Mouse (Mus musculus): ENCODE data around the gene Mc1r. TPM values are rescaled to one million over a fixed set of nuclear protein-coding genes. Genes with fewer than 3 reads are reported as not detected.

Gene Mc1r
- polyA plus RNA-seq, 1 experiment = 0.15 TPM

DNA sequence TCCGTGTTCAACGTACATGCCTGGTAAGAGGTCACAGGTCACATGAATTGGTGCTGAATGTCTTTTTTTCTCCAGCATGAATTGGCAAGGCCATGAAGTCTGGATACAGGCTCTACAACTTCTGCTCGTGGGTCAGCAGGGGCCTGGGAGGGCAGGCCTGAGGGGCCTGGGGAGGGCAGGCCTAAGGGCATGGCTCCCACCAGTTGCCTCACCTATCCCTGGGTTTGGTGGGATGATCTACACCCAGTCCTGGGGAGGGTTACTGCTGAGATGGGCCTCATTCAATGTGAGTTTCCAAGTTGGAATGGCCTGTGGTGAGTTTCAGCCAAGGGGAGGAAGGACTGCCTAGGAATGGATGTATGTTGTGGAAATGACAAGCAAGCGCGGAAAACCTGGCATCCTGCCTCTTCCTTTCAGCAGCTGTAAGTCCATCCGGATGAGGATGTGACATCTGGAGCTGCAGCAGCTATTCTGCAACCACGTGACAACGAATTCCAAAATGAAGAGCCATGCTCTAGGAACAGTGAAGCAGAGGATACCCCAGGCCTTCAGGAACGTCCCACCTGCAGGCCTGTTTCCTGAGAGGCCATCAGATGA is 4.1 kb upstream of the Mc1r start:
- Histone ChIP-seq H3K4me3 (ENCODE audit: control insufficient read depth, low read depth, low read length) (no peak overlapping the region), H3K27ac (ENCODE audit: control insufficient read depth, insufficient read depth, low read depth, low read length) (no peak overlapping the region), H3K27me3 (ENCODE audit: control insufficient read depth, insufficient read depth, low read length) (no peaks in the 10 kb centered on the region), H3K36me3 (ENCODE audit: control insufficient read depth, insufficient read depth, low read length) (no peaks in the 10 kb centered on the region), H3K4me1 (ENCODE audit: control insufficient read depth, insufficient read depth, low read length) (no peaks in the 10 kb centered on the region)
- TF ChIP-seq POLR2A (IDR thresholded peaks at IDR 0.05; ENCODE audit: control insufficient read depth, low read depth, low read length) = no peak
- TF ChIP-seq CTCF (IDR thresholded peaks at IDR 0.05; ENCODE audit: control insufficient read depth, insufficient read depth, insufficient replicate concordance, low read depth, low read length) = no peak

DNA sequence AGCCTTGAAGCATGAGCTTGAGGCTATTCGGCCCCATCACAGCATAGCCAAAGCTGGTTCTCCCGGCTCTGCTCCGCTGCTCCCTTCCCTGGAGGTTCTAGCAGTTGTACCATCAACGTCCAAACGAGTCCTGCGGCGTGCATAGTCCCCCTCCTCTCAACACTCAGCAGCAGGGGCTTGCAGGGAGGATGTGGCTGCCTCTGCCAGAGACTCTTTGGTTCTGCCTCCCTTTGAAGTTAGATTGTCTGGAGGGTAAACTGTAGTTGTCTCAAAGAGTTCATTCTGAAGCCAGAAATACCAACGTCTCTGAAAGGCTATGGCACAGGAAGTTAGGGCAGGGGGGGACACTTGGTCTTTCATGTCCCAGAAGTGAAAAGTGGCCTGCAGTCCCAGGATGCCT is 2.4 kb upstream of the Mc1r start:
- no peaks in the 10 kb centered on the region for H3K27me3 ChIP-seq (ENCODE audit: control insufficient read depth, insufficient read depth, low read length)
- H3K4me3 ChIP-seq (ENCODE audit: control insufficient read depth, low read depth, low read length) = no peak overlapping the region
- no peaks in the 10 kb centered on the region for H3K36me3 ChIP-seq (ENCODE audit: control insufficient read depth, insufficient read depth, low read length)
- H3K27ac ChIP-seq (ENCODE audit: control insufficient read depth, insufficient read depth, low read depth, low read length) = no peak overlapping the region
- TF ChIP-seq CTCF (IDR thresholded peaks at IDR 0.05; ENCODE audit: control insufficient read depth, insufficient read depth, insufficient replicate concordance, low read depth, low read length) (no peak), POLR2A (IDR thresholded peaks at IDR 0.05; ENCODE audit: control insufficient read depth, low read depth, low read length) (no peak)
- H3K4me1 ChIP-seq (ENCODE audit: control insufficient read depth, insufficient read depth, low read length) = no peaks in the 10 kb centered on the region

DNA sequence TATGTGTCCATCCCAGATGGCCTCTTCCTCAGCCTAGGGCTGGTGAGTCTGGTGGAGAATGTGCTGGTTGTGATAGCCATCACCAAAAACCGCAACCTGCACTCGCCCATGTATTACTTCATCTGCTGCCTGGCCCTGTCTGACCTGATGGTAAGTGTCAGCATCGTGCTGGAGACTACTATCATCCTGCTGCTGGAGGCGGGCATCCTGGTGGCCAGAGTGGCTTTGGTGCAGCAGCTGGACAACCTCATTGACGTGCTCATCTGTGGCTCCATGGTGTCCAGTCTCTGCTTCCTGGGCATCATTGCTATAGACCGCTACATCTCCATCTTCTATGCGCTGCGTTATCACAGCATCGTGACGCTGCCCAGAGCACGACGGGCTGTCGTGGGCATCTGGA is 705 bp downstream of the Mc1r start:
- Histone ChIP-seq H3K36me3 (ENCODE audit: control insufficient read depth, insufficient read depth, low read length) (no peaks in the 10 kb centered on the region), H3K4me3 (ENCODE audit: control insufficient read depth, low read depth, low read length) (no peak overlapping the region), H3K27ac (ENCODE audit: control insufficient read depth, insufficient read depth, low read depth, low read length) (no peak overlapping the region), H3K4me1 (ENCODE audit: control insufficient read depth, insufficient read depth, low read length) (peaks cover 14% of the 10 kb centered on the region), H3K27me3 (ENCODE audit: control insufficient read depth, insufficient read depth, low read length) (no peaks in the 10 kb centered on the region)
- TF ChIP-seq POLR2A (IDR thresholded peaks at IDR 0.05; ENCODE audit: control insufficient read depth, low read depth, low read length) = no peak
- no peak for TF ChIP-seq CTCF (IDR thresholded peaks at IDR 0.05; ENCODE audit: control insufficient read depth, insufficient read depth, insufficient replicate concordance, low read depth, low read length)

DNA sequence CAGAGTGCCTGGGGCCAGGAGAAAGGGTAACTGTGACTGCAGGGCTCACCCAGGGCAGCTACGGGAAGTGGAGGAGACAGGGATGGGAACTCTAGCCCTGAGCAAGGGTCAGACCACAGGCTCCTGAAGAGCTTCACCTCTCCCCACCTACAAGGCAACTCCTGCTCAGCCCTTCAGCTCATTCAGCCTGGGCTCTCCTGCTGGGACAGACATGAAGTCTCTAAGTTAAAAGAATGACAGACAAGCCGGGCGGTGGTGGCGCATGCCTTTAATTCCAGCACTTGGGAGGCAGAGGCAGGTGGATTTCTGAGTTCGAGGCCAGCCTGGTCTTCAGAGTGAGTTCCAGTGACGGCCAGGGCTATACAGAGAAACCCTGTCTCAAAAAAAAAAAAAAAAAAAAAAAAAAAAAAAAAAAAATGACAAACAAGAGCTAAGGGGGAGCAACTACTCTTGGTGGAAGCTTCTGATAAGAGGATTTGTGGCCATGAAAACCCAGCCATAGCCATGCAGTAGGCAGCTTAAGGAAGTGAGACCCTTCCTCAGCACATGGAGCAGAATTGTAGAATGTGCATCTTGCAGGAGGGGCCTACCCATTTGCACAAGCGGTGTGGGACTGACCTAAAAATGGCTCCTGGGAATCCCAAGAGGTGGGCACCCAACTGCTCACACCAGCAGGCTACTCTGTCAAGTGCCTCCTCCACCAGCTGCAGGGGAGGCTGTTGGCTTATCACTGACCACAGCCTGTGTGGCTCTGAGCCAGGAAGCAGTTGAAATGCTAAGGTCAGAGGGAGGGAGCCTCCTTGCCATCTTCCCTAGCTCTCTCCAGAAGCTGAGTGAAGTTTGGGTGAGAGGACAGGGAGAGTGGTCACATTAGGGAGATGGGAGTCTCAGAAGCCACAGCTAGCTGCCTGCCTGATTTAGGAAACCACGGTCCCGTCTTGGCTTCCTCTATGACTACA is 2.0 kb downstream of the Mc1r start:
- Histone ChIP-seq H3K4me3 (ENCODE audit: control insufficient read depth, low read depth, low read length) (no peak overlapping the region), H3K27me3 (ENCODE audit: control insufficient read depth, insufficient read depth, low read length) (no peaks in the 10 kb centered on the region), H3K4me1 (ENCODE audit: control insufficient read depth, insufficient read depth, low read length) (peaks cover 14% of the 10 kb centered on the region), H3K36me3 (ENCODE audit: control insufficient read depth, insufficient read depth, low read length) (no peaks in the 10 kb centered on the region), H3K27ac (ENCODE audit: control insufficient read depth, insufficient read depth, low read depth, low read length) (no peak overlapping the region)
- TF ChIP-seq CTCF (IDR thresholded peaks at IDR 0.05; ENCODE audit: control insufficient read depth, insufficient read depth, insufficient replicate concordance, low read depth, low read length) = no peak
- no peak for TF ChIP-seq POLR2A (IDR thresholded peaks at IDR 0.05; ENCODE audit: control insufficient read depth, low read depth, low read length)

DNA sequence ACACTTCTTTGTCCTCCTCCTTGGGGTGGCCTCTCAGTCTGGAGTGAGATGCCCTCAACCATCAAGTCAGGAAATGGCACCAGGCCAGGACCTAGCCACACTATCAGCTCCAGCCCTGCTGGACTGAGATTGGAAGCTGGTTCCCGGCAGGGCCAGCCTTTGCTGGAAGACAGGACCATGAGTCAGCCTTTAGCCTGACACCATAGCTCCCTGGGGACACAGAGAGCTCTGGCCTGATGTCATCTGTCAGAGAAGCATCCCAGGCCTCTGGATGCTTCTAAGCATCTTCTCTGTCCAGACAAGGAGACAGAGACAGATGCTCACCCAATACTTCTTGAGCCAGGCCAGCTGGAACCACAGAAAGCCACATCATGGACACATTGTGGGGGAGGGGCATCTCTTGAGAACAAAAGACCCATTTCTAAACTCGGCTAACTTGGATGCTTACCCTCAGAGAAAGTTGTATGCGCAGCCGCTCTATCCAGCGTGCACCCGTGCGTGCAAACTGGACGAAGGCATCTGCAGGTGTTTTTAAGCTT is 3.2 kb downstream of the Mc1r start:
- Histone ChIP-seq H3K27ac (ENCODE audit: control insufficient read depth, insufficient read depth, low read depth, low read length) (no peak overlapping the region), H3K4me3 (ENCODE audit: control insufficient read depth, low read depth, low read length) (no peak overlapping the region), H3K4me1 (ENCODE audit: control insufficient read depth, insufficient read depth, low read length) (peaks cover 14% of the 10 kb centered on the region)

DNA sequence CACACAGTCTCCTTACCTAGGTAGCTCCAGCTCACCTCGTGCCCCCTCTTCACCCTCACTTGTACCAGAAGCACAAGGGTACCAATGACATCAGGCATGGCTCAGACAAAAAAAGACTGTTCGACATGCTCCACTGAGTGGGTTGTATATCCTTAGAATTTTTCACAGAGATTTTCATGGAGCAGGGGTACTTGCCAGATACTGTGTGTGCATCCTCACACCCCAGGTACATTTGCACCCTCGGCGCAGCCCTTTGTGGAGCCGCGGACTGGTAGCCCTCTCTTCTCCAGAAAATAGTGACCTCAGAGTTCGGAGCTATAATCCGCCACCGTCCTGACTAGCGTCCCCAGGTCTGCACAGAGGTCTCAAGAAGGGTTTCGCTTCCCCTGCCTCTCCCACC is 3.9 kb downstream of the Mc1r start:
- H3K4me1 ChIP-seq (ENCODE audit: control insufficient read depth, insufficient read depth, low read length) = peaks cover 14% of the 10 kb centered on the region
- no peak overlapping the region for H3K27ac ChIP-seq (ENCODE audit: control insufficient read depth, insufficient read depth, low read depth, low read length)
- no peaks in the 10 kb centered on the region for H3K36me3 ChIP-seq (ENCODE audit: control insufficient read depth, insufficient read depth, low read length)
- no peak overlapping the region for H3K4me3 ChIP-seq (ENCODE audit: control insufficient read depth, low read depth, low read length)
- TF ChIP-seq CTCF (IDR thresholded peaks at IDR 0.05; ENCODE audit: control insufficient read depth, insufficient read depth, insufficient replicate concordance, low read depth, low read length) = no peak
- no peak for TF ChIP-seq POLR2A (IDR thresholded peaks at IDR 0.05; ENCODE audit: control insufficient read depth, low read depth, low read length)
- no peaks in the 10 kb centered on the region for H3K27me3 ChIP-seq (ENCODE audit: control insufficient read depth, insufficient read depth, low read length)

More for the DNA sequence above, 3.2 kb downstream of the Mc1r start:
- TF ChIP-seq POLR2A (IDR thresholded peaks at IDR 0.05; ENCODE audit: control insufficient read depth, low read depth, low read length) (no peak), CTCF (IDR thresholded peaks at IDR 0.05; ENCODE audit: control insufficient read depth, insufficient read depth, insufficient replicate concordance, low read depth, low read length) (no peak)
- Histone ChIP-seq H3K27me3 (ENCODE audit: control insufficient read depth, insufficient read depth, low read length) (no peaks in the 10 kb centered on the region), H3K36me3 (ENCODE audit: control insufficient read depth, insufficient read depth, low read length) (no peaks in the 10 kb centered on the region)

DNA sequence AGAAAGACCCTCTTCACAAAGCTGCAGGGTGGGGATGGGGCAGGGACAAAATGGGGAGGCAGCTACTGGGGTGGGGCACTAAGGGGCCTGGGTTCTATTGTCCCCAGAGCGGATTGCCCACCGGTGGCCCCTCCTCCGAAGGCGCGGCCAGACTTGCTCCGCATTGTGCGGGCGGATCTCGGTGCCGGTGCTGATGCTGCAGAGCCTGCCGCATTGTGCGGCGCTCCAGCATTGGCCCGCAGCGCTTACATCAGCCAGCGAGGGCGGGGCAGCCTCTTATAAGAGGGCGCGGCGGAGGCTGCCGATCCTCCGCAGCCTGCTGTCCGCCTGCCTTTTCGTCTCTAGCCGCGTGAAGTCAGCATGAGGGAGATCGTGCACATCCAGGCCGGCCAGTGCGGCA is 4.3 kb downstream of the Mc1r start, which contains the start of gene Tubb3:
TSS of gene Tubb3 (plus strand) at position 179 of the 400 bp plus-strand sequence.
- TF ChIP-seq POLR2A (IDR thresholded peaks at IDR 0.05; ENCODE audit: control insufficient read depth, low read depth, low read length) (peak; percentile 67), CTCF (IDR thresholded peaks at IDR 0.05; ENCODE audit: control insufficient read depth, insufficient read depth, insufficient replicate concordance, low read depth, low read length) (no peak)
- Histone ChIP-seq H3K36me3 (ENCODE audit: control insufficient read depth, insufficient read depth, low read length) (no peaks in the 10 kb centered on the region), H3K27ac (ENCODE audit: control insufficient read depth, insufficient read depth, low read depth, low read length) (peak within 1 kb of the TSS; percentile 60), H3K27me3 (ENCODE audit: control insufficient read depth, insufficient read depth, low read length) (no peaks in the 10 kb centered on the region), H3K4me1 (ENCODE audit: control insufficient read depth, insufficient read depth, low read length) (peaks cover 14% of the 10 kb centered on the region), H3K4me3 (ENCODE audit: control insufficient read depth, low read depth, low read length) (peak within 1 kb of the TSS; percentile 78)

Data from testis, adult 2 months (tissue).